Mouse (Mus musculus) granulocyte monocyte progenitor cell, adult 5-6 weeks (primary cell): Measurements from ENCODE around the gene Fat2. TPM values are rescaled to one million over a fixed set of nuclear protein-coding genes. Genes with fewer than 3 reads are reported as not detected.

ENCODE experiments used
- ATAC-seq: replicated peaks from 2 replicates; pipeline ENCODE4 v1.8.0; 2016; ENCODE audit warnings: mild to moderate bottlenecking, moderate TSS enrichment, inconsistent platforms; ENCODE audit not compliant: poor library complexity, severe bottlenecking
- total RNA-seq, 2 experiments: library from RNA; stranded (forward) in 1 of 2; stranded (reverse) in 1 of 2; fragments of 200-712, 200-1000 nt in 1 of 2; fragments of >200 nt in 1 of 2; fragmentation: Nextera tagmentation in 1 of 2; gene quantifications; 2 replicates each; pipeline ENCODE4 v1.2.3; 2014 to 2017

Gene Fat2
- total RNA-seq, 2 experiments from 2014 or later, result not detected

GRCm38 (mm10) chr11:55334545-55334944, 1.8 kb downstream of the Fat2 start:
- no peak for ATAC-seq

GRCm38 (mm10) chr11:55334063-55334462, 2.3 kb downstream of the Fat2 start:
- no peak for ATAC-seq

- no peak for ATAC-seq
Observed at GRCm38 (mm10) chr11:55329868-55330772, 6.2 kb downstream of the Fat2 start.

GRCm38 (mm10) chr11:55327558-55328409, 8.6 kb downstream of the Fat2 start:
- no peak for ATAC-seq

GRCm38 (mm10) chr11:55327111-55327510, 9.3 kb downstream of the Fat2 start:
- no peak for ATAC-seq

GRCm38 (mm10) chr11:55326211-55326610, 10.2 kb downstream of the Fat2 start:
- no peak for ATAC-seq

- ATAC-seq, result no peak
Observed at GRCm38 (mm10) chr11:55323854-55324253, 12.5 kb downstream of the Fat2 start.

- ATAC-seq, result no peak
Observed at GRCm38 (mm10) chr11:55320990-55321389, 15.4 kb downstream of the Fat2 start.

GRCm38 (mm10) chr11:55315966-55316365, 20.4 kb downstream of the Fat2 start:
- ATAC-seq, result no peak

GRCm38 (mm10) chr11:55314704-55315047, 21.7 kb downstream of the Fat2 start:
- ATAC-seq, result no peak

- no peak for ATAC-seq
Observed at GRCm38 (mm10) chr11:55313768-55314703, 22.3 kb downstream of the Fat2 start.

GRCm38 (mm10) chr11:55302350-55302749, 34.0 kb downstream of the Fat2 start:
- ATAC-seq, result no peak

GRCm38 (mm10) chr11:55293179-55293578, 43.2 kb downstream of the Fat2 start:
- no peak for ATAC-seq

- no peak for ATAC-seq
Observed at GRCm38 (mm10) chr11:55291901-55292300, 44.5 kb downstream of the Fat2 start.

- ATAC-seq, result no peak
Observed at GRCm38 (mm10) chr11:55289851-55290391, 46.4 kb downstream of the Fat2 start.

GRCm38 (mm10) chr11:55274756-55275155, 61.6 kb downstream of the Fat2 start:
- no peak for ATAC-seq

GRCm38 (mm10) chr11:55268580-55268979, 67.8 kb downstream of the Fat2 start:
- ATAC-seq, result no peak

GRCm38 (mm10) chr11:55265647-55266046, 70.7 kb downstream of the Fat2 start:
- no peak for ATAC-seq

GRCm38 (mm10) chr11:55264318-55264717, 72.0 kb downstream of the Fat2 start:
- ATAC-seq, result no peak

- no peak for ATAC-seq
Observed at GRCm38 (mm10) chr11:55262000-55262399, 74.4 kb downstream of the Fat2 start.
